Mouse (Mus musculus): Measurements from ENCODE around the gene Fads6. TPM values are rescaled to one million over a fixed set of nuclear protein-coding genes. Genes with fewer than 3 reads are reported as not detected.

Gene Fads6
- polyA plus RNA-seq, 1 experiment from 2014 or later = 3.2 TPM

DNA sequence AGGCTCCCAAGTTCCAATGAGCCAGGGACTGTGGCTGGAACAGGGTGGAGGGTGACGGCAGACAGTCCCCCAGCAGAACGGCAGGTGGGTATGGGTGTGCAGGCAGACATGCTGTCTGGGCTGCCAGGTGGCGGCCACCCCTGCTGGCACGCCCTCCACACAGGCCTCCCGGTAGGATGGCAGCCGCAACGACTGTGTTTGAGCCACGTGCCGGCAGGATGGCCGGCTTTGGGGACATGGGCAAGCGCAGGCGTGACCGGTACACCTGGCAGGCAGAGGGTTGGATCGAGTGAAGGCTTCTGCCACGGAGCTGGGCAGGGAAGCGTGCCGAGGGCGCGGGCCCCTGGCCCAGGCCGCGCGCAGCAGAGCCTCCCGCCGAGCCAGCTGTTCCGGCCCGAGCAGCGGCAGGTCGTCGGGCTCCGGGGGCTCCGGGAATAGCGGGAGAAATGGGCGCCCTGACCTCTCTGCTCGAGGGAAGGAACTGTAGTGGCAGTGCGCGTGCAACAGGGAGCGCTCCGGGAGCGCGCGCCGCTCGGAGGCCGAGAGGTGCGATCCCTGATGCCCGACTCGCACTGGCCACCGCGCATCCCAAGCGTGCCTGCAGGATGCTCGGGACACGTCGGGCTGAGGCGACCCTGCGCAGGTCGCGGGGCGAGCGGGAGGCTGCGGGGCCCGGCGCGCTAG is 47.6 kb downstream of the Fads6 start:
- DNase-seq (ENCODE audit: low spot score) (no peak), ATAC-seq (replicated peaks; ENCODE audit: low FRiP score) (no peak)
- peaks cover 13% of the 10 kb centered on the region for H3K4me1 ChIP-seq (replicated peaks; ENCODE audit: control insufficient read depth, insufficient read depth, low read length)
- WGBS = 4% methylated on average over 63 of the region's 63 CpGs
- no peak overlapping the region for H3K27ac ChIP-seq (ENCODE audit: low read depth, low read length)
- no peak overlapping the region for H3K9ac ChIP-seq (ENCODE audit: low read depth, low read length)
- H3K4me3 ChIP-seq (ENCODE audit: low read depth, low read length) = peak overlapping the region; percentile 46
- no peaks in the 10 kb centered on the region for H3K36me3 ChIP-seq (ENCODE audit: control insufficient read depth, insufficient read depth, low read length)
- H3K27me3 ChIP-seq (replicated peaks; ENCODE audit: control insufficient read depth, insufficient read depth, low read length) = peaks cover 81% of the 10 kb centered on the region
- no peaks in the 10 kb centered on the region for H3K9me3 ChIP-seq (ENCODE audit: control insufficient read depth, low read length)
- peak overlapping the region; percentile 67 for H3K4me2 ChIP-seq

DNA sequence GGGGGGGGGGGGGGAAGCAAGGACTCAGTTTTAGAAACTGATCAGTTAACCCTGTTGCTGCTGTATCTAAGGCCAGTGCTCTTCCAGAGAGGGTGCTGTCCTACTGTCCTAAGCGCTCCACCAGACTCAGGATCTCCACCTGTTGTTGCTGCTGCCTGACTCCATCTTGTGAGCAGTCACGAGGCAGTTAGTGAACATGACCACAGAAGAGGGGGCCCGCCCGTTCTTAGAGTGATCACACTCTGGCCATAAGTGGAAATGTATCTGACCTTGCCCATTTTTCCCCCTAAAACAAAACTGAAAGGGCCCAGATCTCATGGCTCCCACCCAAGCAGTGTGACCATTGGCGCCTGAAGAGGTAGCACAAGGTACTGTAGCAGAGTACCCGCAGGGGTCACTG is 49.5 kb downstream of the Fads6 start:
- Histone ChIP-seq H3K4me3 (ENCODE audit: low read depth, low read length) (no peak overlapping the region), H3K9ac (ENCODE audit: low read depth, low read length) (no peak overlapping the region), H3K36me3 (ENCODE audit: control insufficient read depth, insufficient read depth, low read length) (0 out of 2 replicates have a peak, but pooled peaks cover 2% of the 10 kb centered on the region), H3K9me3 (ENCODE audit: control insufficient read depth, low read length) (no peaks in the 10 kb centered on the region), H3K27me3 (replicated peaks; ENCODE audit: control insufficient read depth, insufficient read depth, low read length) (peaks cover 66% of the 10 kb centered on the region), H3K4me1 (replicated peaks; ENCODE audit: control insufficient read depth, insufficient read depth, low read length) (peaks cover 21% of the 10 kb centered on the region), H3K4me2 (no peak overlapping the region), H3K27ac (ENCODE audit: low read depth, low read length) (no peak overlapping the region)
- DNase-seq (ENCODE audit: low spot score) = no peak
- 57% methylated on average over 6 of the region's 6 CpGs for WGBS
- ATAC-seq (replicated peaks; ENCODE audit: low FRiP score) = no peak

DNA sequence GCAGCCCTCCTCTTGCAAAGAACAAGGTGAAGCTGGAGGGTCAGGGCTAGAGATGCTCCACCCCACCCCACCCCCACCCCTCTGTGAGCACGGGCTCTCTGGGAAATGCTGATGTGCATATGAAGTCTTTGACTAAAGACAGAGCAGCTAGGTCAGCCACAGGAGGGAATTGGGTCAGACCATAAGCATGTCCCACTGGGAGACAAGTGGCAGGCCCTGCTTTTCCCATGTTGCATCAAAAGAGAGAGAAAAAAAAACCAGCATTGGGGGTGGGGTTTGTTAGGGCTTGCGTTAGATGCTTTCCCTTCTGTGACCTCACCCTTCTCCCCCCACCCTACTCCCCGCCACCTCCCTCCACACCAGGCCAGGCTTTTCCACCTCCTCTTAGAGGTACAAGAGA is 50.2 kb downstream of the Fads6 start:
- Histone ChIP-seq H3K27me3 (replicated peaks; ENCODE audit: control insufficient read depth, insufficient read depth, low read length) (peaks cover 59% of the 10 kb centered on the region), H3K9me3 (ENCODE audit: control insufficient read depth, low read length) (no peaks in the 10 kb centered on the region), H3K4me1 (replicated peaks; ENCODE audit: control insufficient read depth, insufficient read depth, low read length) (peaks cover 21% of the 10 kb centered on the region), H3K9ac (ENCODE audit: low read depth, low read length) (no peak overlapping the region), H3K4me2 (no peak overlapping the region), H3K4me3 (ENCODE audit: low read depth, low read length) (no peak overlapping the region), H3K27ac (ENCODE audit: low read depth, low read length) (no peak overlapping the region), H3K36me3 (ENCODE audit: control insufficient read depth, insufficient read depth, low read length) (0 out of 2 replicates have a peak, but pooled peaks cover 2% of the 10 kb centered on the region)
- 9% methylated on average over 3 of the region's 3 CpGs for WGBS
- DNase-seq (ENCODE audit: low spot score) = no peak
- ATAC-seq (replicated peaks; ENCODE audit: low FRiP score) = no peak

DNA sequence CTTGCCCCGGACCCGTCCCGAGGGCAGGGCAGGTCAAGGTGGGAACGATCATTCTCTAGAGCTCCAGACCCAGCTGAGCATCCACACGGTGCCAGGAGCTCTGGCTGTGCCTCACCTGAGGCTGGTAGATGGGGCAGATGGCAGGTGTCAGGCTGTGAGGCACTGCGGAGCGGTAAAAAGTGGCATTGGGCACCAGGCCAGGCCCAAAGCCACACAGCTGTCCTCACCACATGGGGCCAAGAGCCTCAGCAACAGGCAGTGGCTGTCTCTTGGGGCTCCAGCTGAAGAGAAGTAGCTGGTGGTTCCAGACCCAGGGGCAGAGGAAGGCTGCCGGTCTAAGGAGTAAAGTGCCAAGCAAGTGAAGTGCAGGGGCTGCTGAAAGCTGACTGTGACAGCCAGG is 51.1 kb downstream of the Fads6 start:
- DNase-seq (ENCODE audit: low spot score) (no peak), ATAC-seq (replicated peaks; ENCODE audit: low FRiP score) (no peak)
- Histone ChIP-seq H3K9me3 (ENCODE audit: control insufficient read depth, low read length) (no peaks in the 10 kb centered on the region), H3K27ac (ENCODE audit: low read depth, low read length) (no peak overlapping the region), H3K4me1 (replicated peaks; ENCODE audit: control insufficient read depth, insufficient read depth, low read length) (peaks cover 21% of the 10 kb centered on the region), H3K4me3 (ENCODE audit: low read depth, low read length) (no peak overlapping the region), H3K4me2 (no peak overlapping the region), H3K27me3 (replicated peaks; ENCODE audit: control insufficient read depth, insufficient read depth, low read length) (peaks cover 51% of the 10 kb centered on the region), H3K9ac (ENCODE audit: low read depth, low read length) (no peak overlapping the region), H3K36me3 (ENCODE audit: control insufficient read depth, insufficient read depth, low read length) (0 out of 2 replicates have a peak, but pooled peaks cover 2% of the 10 kb centered on the region)
- 72% methylated on average over 8 of the region's 8 CpGs for WGBS

- H3K27me3 ChIP-seq (replicated peaks; ENCODE audit: control insufficient read depth, insufficient read depth, low read length) = peaks cover 36% of the 10 kb centered on the region
- H3K9ac ChIP-seq (ENCODE audit: low read depth, low read length) = no peak overlapping the region
- DNase-seq (ENCODE audit: low spot score) (no peak), ATAC-seq (replicated peaks; ENCODE audit: low FRiP score) (peak; percentile 44)
- H3K4me1 ChIP-seq (replicated peaks; ENCODE audit: control insufficient read depth, insufficient read depth, low read length) = peaks cover 17% of the 10 kb centered on the region
- WGBS = 75% methylated on average over 8 of the region's 8 CpGs
- no peaks in the 10 kb centered on the region for H3K9me3 ChIP-seq (ENCODE audit: control insufficient read depth, low read length)
- H3K36me3 ChIP-seq (ENCODE audit: control insufficient read depth, insufficient read depth, low read length) = 0 out of 2 replicates have a peak, but pooled peaks cover 2% of the 10 kb centered on the region
- no peak overlapping the region for H3K4me3 ChIP-seq (ENCODE audit: low read depth, low read length)
- H3K27ac ChIP-seq (ENCODE audit: low read depth, low read length) = peak overlapping the region; percentile 21; the same call in 1 of the 2 replicates
- H3K4me2 ChIP-seq = no peak overlapping the region
These were observed 52.6 kb downstream of the Fads6 start for GRCm38 (mm10) chr11:115244840-115245239.

DNA sequence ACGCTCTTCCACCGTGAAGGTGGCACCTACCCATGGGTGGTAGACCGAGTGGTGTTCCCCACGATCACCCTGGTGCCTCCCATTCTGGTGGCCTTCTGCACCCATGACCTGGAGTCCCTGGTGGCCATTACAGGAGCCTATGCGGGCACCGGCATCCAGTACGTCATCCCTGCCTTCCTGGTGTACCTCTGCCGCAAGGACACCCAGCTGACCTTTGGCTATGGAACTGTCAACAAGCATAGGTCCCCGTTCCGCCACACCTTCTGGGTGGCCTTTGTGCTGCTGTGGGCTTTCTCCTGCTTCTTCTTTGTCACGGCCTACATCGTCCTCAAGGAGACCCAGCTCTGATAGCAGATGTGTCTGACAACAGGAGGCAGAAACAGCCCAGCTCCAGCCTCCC is 53.7 kb downstream of the Fads6 start:
- Histone ChIP-seq H3K9me3 (ENCODE audit: control insufficient read depth, low read length) (no peaks in the 10 kb centered on the region), H3K4me1 (replicated peaks; ENCODE audit: control insufficient read depth, insufficient read depth, low read length) (peaks cover 14% of the 10 kb centered on the region), H3K4me2 (no peak overlapping the region), H3K4me3 (ENCODE audit: low read depth, low read length) (no peak overlapping the region), H3K9ac (ENCODE audit: low read depth, low read length) (no peak overlapping the region), H3K27ac (ENCODE audit: low read depth, low read length) (no peak overlapping the region), H3K27me3 (replicated peaks; ENCODE audit: control insufficient read depth, insufficient read depth, low read length) (peaks cover 25% of the 10 kb centered on the region), H3K36me3 (ENCODE audit: control insufficient read depth, insufficient read depth, low read length) (0 out of 2 replicates have a peak, but pooled peaks cover 2% of the 10 kb centered on the region)
- 84% methylated on average over 12 of the region's 12 CpGs for WGBS
- ATAC-seq (replicated peaks; ENCODE audit: low FRiP score) = no peak
- DNase-seq (ENCODE audit: low spot score) = no peak

DNA sequence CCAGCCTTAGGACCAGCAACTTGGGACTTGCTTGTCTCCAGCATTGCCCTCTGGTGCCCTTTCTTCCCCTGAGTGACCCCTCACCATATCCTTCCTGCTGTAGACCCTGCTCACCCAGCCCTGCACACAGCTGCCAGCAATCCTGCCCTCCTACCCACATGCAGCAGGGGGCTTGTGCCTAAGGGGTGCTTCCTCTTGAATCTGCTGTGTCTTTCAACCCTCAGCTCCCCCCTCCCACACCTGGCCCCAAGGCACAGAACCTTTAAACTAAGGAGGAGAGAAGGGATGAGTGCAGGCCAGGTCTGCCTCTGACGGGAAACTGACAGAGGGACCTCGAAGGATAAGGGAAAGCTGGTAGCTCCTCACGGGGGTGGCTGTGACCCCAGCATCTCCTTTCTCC is 54.7 kb downstream of the Fads6 start:
- H3K9ac ChIP-seq (ENCODE audit: low read depth, low read length) = no peak overlapping the region
- H3K27me3 ChIP-seq (replicated peaks; ENCODE audit: control insufficient read depth, insufficient read depth, low read length) = peaks cover 15% of the 10 kb centered on the region

DNA sequence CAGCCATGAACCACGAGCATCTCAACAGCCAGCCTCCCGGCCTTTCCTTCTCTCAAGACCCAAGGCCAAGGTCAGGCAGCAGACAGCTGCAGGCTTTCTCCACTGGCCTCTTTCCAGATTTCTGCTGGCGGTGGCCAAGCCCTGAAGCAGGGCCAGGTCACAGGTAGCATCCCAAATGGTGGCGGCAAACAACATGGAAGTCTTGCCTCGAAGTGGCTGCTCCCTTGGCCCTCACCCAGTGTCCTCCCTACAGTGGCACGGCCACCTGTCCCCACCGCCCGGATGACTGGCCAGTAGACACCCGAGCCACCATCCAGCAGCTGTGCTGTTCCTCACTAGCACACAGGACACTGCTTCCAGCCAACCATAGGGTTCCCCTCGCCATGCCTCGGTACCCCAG is 56.1 kb downstream of the Fads6 start:
- no peak for ATAC-seq (replicated peaks; ENCODE audit: low FRiP score)
- no peaks in the 10 kb centered on the region for H3K9me3 ChIP-seq (ENCODE audit: control insufficient read depth, low read length)
- peaks cover 12% of the 10 kb centered on the region for H3K4me1 ChIP-seq (replicated peaks; ENCODE audit: control insufficient read depth, insufficient read depth, low read length)
- 0 out of 2 replicates have a peak, but pooled peaks cover 2% of the 10 kb centered on the region for H3K36me3 ChIP-seq (ENCODE audit: control insufficient read depth, insufficient read depth, low read length)
- H3K4me3 ChIP-seq (ENCODE audit: low read depth, low read length) = no peak overlapping the region
- DNase-seq (ENCODE audit: low spot score) = no peak
- WGBS = 89% methylated on average over 11 of the region's 11 CpGs
- peaks cover 3% of the 10 kb centered on the region for H3K27me3 ChIP-seq (replicated peaks; ENCODE audit: control insufficient read depth, insufficient read depth, low read length)
- no peak overlapping the region for H3K9ac ChIP-seq (ENCODE audit: low read depth, low read length)
- H3K27ac ChIP-seq (ENCODE audit: low read depth, low read length) = no peak overlapping the region
- H3K4me2 ChIP-seq = no peak overlapping the region

More for the DNA sequence above, 54.7 kb downstream of the Fads6 start:
- 62% methylated on average over 3 of the region's 3 CpGs for WGBS
- Histone ChIP-seq H3K4me2 (no peak overlapping the region), H3K4me1 (replicated peaks; ENCODE audit: control insufficient read depth, insufficient read depth, low read length) (peaks cover 11% of the 10 kb centered on the region), H3K36me3 (ENCODE audit: control insufficient read depth, insufficient read depth, low read length) (0 out of 2 replicates have a peak, but pooled peaks cover 2% of the 10 kb centered on the region), H3K9me3 (ENCODE audit: control insufficient read depth, low read length) (no peaks in the 10 kb centered on the region), H3K27ac (ENCODE audit: low read depth, low read length) (no peak overlapping the region), H3K4me3 (ENCODE audit: low read depth, low read length) (no peak overlapping the region)
- DNase-seq (ENCODE audit: low spot score) = no peak
- no peak for ATAC-seq (replicated peaks; ENCODE audit: low FRiP score)

DNA sequence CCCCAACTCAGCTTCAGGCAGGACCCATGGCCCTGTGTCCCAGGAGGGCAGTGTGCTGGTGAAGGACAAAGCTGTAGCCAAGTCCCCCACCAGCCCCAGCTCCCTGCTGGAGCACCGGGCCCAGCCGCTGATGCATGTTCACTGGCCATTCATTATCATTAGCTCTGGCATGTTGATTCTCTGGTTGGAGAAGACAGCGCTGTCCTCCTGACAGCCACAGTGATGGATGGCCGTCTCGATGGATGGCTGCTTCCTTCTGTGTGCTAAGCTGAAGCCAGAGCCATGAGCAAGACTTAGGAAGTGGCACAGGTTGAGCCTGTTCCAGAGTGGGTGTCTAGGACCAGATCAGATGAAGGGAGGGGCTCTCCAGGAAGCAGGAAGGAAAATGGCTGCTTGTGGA is 60.9 kb downstream of the Fads6 start:
- no peak overlapping the region for H3K9ac ChIP-seq (ENCODE audit: low read depth, low read length)
- H3K9me3 ChIP-seq (ENCODE audit: control insufficient read depth, low read length) = no peaks in the 10 kb centered on the region
- no peak overlapping the region for H3K27ac ChIP-seq (ENCODE audit: low read depth, low read length)
- H3K27me3 ChIP-seq (replicated peaks; ENCODE audit: control insufficient read depth, insufficient read depth, low read length) = no peaks in the 10 kb centered on the region
- ATAC-seq (replicated peaks; ENCODE audit: low FRiP score) (no peak), DNase-seq (ENCODE audit: low spot score) (no peak)
- WGBS = 40% methylated on average over 5 of the region's 5 CpGs
- no peak overlapping the region for H3K4me3 ChIP-seq (ENCODE audit: low read depth, low read length)
- H3K4me1 ChIP-seq (replicated peaks; ENCODE audit: control insufficient read depth, insufficient read depth, low read length) = peaks cover 24% of the 10 kb centered on the region
- H3K4me2 ChIP-seq = no peak overlapping the region
- H3K36me3 ChIP-seq (ENCODE audit: control insufficient read depth, insufficient read depth, low read length) = no peaks in the 10 kb centered on the region
